Mouse (Mus musculus): ENCODE results near the gene Olfr1394. TPM values are rescaled to one million over a fixed set of nuclear protein-coding genes. Genes with fewer than 3 reads are reported as not detected.
"Not testable (repeated sequence)": the region's sequence is repeated elsewhere in the genome, so short reads cannot be mapped to it uniquely, and the experiment has no call there.

Gene Olfr1394
- not detected for total RNA-seq (2022)

- no peak for DNase-seq (ENCODE audit: low spot score in 2 of 2)
These were observed at the start of gene Olfr1394 for GRCm38 (mm10) chr11:49154077-49154476. Gene Olfr1394, plus strand, starts transcription at chr11:49154377.

GRCm38 (mm10) chr11:49105752-49106151 is 48.4 kb upstream of the Olfr1394 start:
- no peak for DNase-seq (ENCODE audit: low spot score in 2 of 2)

GRCm38 (mm10) chr11:49107650-49108537 is 46.3 kb upstream of the Olfr1394 start:
- no peak for DNase-seq (ENCODE audit: low spot score in 2 of 2)

- DNase-seq (ENCODE audit: low spot score in 2 of 2) = no peak
These were observed 45.3 kb upstream of the Olfr1394 start for GRCm38 (mm10) chr11:49108833-49109232.

GRCm38 (mm10) chr11:49111000-49111399 is 43.2 kb upstream of the Olfr1394 start:
- DNase-seq (ENCODE audit: low spot score in 2 of 2) = no peak

- DNase-seq (ENCODE audit: low spot score in 2 of 2) = peak in 1 of 2 experiments; percentile 36
These were observed 41.5 kb upstream of the Olfr1394 start for GRCm38 (mm10) chr11:49112624-49113219.

- no peak for DNase-seq (ENCODE audit: low spot score in 2 of 2)
These were observed 40.0 kb upstream of the Olfr1394 start for GRCm38 (mm10) chr11:49114158-49114557.

GRCm38 (mm10) chr11:49114774-49115173 is 39.4 kb upstream of the Olfr1394 start, which contains the start of gene Olfr1396:
Gene Olfr1396, minus strand, starts transcription at chr11:49114874.
- no peak for DNase-seq (ENCODE audit: low spot score in 2 of 2)

GRCm38 (mm10) chr11:49119635-49120034 is 34.5 kb upstream of the Olfr1394 start:
- DNase-seq (ENCODE audit: low spot score in 2 of 2) = no peak

GRCm38 (mm10) chr11:49124169-49124568 is 30.0 kb upstream of the Olfr1394 start:
- DNase-seq (ENCODE audit: low spot score in 2 of 2) = no peak

GRCm38 (mm10) chr11:49141974-49142373 is 12.2 kb upstream of the Olfr1394 start, which contains the start of gene Olfr1395:
Gene Olfr1395, plus strand, starts transcription at chr11:49142274.
- DNase-seq (ENCODE audit: low spot score in 2 of 2) = no peak

GRCm38 (mm10) chr11:49156821-49157814 is 2.9 kb downstream of the Olfr1394 start:
- DNase-seq (ENCODE audit: low spot score in 2 of 2) = no peak

GRCm38 (mm10) chr11:49168839-49169611 is 14.8 kb downstream of the Olfr1394 start:
- peak in 1 of 2 experiments; percentile 4 for DNase-seq (ENCODE audit: low spot score in 2 of 2)

- DNase-seq (ENCODE audit: low spot score in 2 of 2) = no peak
These were observed 16.4 kb downstream of the Olfr1394 start for GRCm38 (mm10) chr11:49170576-49170975.

- DNase-seq (ENCODE audit: low spot score in 2 of 2) = no peak
These were observed 21.2 kb downstream of the Olfr1394 start for GRCm38 (mm10) chr11:49175345-49175744.

- not testable (repeated sequence) for DNase-seq (ENCODE audit: low spot score in 2 of 2)
These were observed 22.0 kb downstream of the Olfr1394 start for GRCm38 (mm10) chr11:49176047-49176779.

- DNase-seq (ENCODE audit: low spot score in 2 of 2) = no peak
These were observed 29.0 kb downstream of the Olfr1394 start for GRCm38 (mm10) chr11:49183172-49183571.

- DNase-seq (ENCODE audit: low spot score in 2 of 2) = no peak
These were observed 32.3 kb downstream of the Olfr1394 start for GRCm38 (mm10) chr11:49186452-49186851.

GRCm38 (mm10) chr11:49186955-49187488 is 32.8 kb downstream of the Olfr1394 start, which contains the start of gene Btnl9:
Gene Btnl9, minus strand, starts transcription at chr11:49187159.
- no peak for DNase-seq (ENCODE audit: low spot score in 2 of 2)

Data from left cerebral cortex, adult 8-10 months (tissue).